Mouse (Mus musculus): ENCODE measurements around the gene Map2k5.

Gene Map2k5

GRCm38 (mm10) chr9:63182306-63182960, 195.3 kb downstream of the Map2k5 start:
- peak; percentile 70 for DNase-seq

GRCm38 (mm10) chr9:63181337-63182178, 196.1 kb downstream of the Map2k5 start:
- DNase-seq: no peak

DNA sequence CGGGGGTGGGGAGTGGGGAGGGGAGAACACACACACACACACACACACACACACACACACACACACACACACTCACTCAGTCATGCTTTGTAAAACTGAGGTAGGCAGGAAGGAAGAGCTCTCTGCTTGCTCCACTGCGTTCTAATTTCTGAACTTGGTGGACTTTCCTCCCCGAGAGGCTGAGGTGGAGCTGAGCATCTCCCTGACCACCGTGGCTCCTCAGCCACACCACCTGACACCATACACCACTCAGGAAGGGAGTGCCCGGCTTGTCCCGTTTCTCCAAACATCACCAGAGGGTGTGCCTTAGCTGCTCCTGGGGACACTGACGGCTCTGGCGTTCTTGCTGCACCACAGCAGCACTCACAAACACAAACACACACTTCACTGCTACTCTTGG, 199.4 kb downstream of the Map2k5 start:
- DNase-seq: no peak

- no peak for DNase-seq
These were observed 203.5 kb downstream of the Map2k5 start for GRCm38 (mm10) chr9:63174001-63174721.

- no peak for DNase-seq
These were observed 205.8 kb downstream of the Map2k5 start for GRCm38 (mm10) chr9:63171951-63172350.

- DNase-seq: no peak
These were observed 208.6 kb downstream of the Map2k5 start for GRCm38 (mm10) chr9:63169127-63169526.

GRCm38 (mm10) chr9:63165070-63165469, 212.6 kb downstream of the Map2k5 start:
- DNase-seq: no peak

DNA sequence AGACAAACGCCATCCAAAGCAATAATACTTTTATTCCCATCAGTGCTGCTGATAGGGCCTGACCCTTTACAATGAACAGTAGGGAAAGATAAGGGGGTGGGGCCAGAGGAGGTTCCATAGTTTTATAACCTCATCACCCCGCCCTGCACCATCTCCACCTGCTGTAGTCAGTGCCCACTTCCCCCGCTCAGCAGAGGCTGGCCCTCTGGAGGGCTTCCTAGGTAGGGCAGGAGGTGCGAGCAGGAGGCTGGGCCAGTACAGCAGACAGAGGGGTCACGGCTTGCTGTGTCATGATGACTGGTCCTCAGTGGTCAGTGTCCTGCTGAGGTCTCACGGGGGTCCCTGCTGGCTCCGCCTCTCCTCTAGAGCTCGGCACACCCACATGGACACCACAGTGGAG, 213.9 kb downstream of the Map2k5 start:
- DNase-seq: no peak

- no peak for DNase-seq
These were observed 225.8 kb downstream of the Map2k5 start for GRCm38 (mm10) chr9:63151949-63152348.

DNA sequence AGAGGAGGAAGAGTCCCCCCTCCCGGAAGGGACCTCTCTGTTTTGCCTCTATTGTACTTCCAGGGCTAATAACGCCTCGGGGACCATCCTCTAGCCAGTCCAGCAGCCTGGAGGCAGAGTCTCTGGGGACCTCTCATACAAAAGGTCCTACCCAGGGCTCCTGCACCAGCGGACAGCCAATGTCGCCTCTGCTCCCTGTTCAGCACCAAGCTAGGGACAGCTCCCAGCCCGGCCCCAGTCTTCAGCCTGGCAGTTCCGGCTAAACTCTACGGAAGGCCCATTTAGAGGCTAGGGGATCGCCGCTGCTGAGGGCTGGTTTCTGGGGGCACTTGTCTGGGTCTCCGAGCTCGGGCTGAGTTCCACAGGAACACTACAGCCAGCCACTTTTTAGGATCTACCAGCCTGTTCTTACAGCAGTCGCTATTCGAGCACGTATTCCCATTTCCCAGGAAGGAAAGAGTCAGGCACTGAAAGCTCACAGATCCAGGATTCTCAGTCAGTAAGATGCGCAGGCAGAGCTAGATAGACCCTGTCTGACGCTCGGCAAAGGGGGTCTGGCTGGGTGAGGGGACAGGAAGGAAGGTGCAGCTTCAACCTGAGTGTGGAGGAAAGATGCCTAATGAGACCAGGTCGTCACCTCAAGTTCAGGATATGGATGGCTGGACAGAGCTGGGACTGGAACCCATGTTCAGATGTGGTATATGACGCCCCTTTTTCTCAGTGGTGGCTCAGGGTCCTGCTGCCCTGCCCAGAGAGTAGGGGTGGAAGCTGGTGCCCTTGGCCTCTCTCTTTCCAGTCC, 226.4 kb downstream of the Map2k5 start:
- DNase-seq: peak; percentile 86

DNA sequence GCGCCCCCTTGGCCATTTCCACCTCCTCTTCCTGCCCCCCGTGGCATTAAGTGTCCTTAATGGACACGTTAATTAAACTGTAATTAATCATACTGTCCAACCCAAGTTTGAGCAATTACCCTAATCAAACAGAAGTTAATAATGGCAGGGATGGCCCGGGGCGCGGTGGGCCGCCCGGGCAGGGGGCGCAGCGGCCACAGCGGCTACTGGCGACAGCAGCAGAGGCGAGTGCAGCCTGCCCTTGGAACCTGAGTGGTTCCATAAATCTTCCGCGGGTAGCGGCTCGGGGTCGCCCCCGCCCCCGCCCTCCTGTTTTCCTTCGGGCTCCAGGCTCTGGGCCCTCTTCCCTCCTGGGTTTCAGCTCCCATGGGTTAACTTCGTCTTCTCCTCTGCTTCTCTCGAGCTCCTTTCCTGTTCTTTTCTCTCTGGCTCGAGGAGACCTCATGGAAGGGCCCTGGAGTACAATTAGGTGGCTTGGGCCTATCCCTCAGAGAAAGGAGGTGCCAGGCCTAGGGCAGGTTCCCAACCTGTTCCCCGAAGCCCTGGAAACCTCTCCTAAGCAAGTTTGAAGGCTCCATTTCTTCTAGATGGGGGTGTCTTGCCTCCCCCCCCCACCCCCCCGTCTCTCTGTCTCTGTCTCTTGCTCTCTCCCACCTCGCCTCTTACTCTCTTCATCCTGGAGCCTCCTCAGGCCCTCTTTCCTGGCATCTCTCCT, 227.5 kb downstream of the Map2k5 start:
- no peak for DNase-seq

- DNase-seq: no peak
These were observed 228.3 kb downstream of the Map2k5 start for GRCm38 (mm10) chr9:63149372-63149766.

GRCm38 (mm10) chr9:63148410-63149371, 229.0 kb downstream of the Map2k5 start, which contains the start of gene Skor1:
Gene Skor1 (minus strand): TSS chr9:63148961.
- no peak for DNase-seq

- DNase-seq: no peak
These were observed 229.8 kb downstream of the Map2k5 start for GRCm38 (mm10) chr9:63147786-63148409.

DNA sequence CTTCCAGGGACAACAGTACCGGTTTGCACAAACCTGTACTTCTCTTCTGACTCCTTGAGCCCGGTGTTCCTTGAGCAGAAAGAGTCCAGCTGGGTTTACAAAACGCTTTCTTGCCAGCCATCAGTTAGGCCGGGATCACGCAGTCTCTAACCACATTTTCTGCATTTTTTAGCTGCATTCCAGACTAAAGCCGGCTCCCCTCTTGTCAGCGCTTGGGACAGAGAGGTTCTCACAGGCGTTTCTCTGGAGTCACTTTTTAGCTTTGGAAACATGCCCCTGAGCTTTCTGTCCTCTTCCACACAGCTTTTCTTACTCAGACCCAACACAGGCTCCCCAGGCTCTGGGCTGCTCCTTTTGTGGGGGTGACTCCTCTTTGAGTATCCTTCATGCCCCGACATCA, 230.4 kb downstream of the Map2k5 start:
- DNase-seq: no peak

- DNase-seq: no peak
These were observed 230.8 kb downstream of the Map2k5 start for GRCm38 (mm10) chr9:63146856-63147274.

DNA sequence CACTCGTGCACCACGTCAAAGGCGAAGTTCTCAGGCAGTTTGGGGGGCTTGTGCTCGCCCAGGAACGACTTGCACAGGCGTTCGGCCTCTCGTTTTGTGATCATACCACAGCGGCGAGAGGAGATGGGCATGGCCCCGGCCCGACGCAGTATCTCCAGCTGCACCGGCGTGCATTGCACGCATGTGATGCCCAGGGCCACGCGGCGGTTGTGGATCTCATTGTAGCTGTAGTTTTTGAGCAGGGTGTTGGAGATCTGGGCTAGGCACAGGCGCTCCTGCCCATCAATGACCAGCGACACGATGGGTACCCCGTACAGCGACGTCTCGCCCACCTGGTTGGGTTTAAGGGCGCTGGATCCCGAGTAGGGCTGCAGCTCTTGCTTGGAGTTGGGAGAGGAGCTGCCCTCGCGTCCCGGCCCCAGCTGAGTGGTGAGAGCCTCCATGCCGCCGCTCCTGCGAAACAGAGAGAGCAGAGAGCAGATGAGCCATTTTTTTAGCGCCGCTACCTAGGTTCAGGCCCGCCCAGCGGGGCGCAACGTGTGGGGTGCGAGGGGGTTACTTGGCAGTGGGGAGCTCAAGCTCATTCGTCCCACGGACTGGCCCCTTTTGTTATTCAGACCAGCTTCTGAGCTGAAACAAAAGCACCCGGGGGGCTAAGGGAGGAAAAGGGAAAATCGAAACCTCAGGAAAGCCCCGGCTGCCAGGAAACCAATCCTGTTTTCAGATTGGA, 231.4 kb downstream of the Map2k5 start:
- no peak for DNase-seq

DNA sequence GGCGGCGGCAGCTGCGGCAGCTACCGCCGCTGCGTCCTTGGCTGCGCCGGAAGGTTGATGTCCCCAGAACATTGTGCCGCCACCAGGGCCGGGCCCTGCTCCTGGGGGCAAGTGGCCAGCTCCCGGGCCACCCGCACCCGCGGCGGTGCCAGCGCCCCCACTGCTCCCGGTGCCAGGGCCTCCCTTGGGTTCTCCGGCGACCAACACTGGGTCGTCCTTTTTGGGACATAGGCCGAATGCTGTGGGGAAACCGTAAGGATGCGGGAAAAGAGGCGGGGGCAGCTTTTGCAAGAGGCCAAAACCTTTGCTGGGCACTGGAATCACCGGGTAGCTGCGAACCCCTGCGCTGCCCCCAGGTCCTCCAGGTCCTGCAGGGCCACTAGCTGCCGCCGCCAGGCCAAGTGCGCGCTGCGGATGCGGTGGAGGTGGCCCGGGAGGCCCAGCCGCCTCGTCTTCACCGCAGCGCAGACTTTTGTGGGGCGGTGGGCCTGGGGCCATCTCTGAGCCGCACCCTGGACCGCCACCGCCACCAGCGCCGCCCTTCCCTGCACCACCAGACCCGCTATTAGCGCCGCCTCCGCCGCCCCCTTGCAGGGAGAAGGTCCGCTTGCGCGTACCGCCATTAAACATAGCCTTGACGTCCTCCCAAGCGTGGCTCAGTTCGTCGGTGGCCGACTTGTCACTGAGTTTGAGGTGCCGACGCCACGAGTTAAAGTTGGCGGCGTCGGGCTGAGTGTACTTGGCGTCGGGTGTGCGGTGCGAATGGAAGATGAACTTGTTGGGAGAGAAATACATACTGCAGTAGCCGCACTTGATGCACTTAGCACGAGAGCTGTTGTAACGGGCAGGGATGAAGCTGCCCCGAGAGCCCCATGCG, 232.2 kb downstream of the Map2k5 start:
- no peak for DNase-seq

All from embryo, embryonic 11 days (tissue).